Mouse (Mus musculus) hindbrain, embryonic 14.5 days (tissue): ENCODE data around the gene Iglon5. TPM values are rescaled to one million over a fixed set of nuclear protein-coding genes. Genes with fewer than 3 reads are reported as not detected.

Source experiments
- ATAC-seq: fragments of 200-750 bp; cut with Nextera tagmentation; 2 replicates; pipeline ENCODE4 v1.8.0; 2017; ENCODE audit warnings: moderate number of reproducible peaks, mild to moderate bottlenecking, moderate TSS enrichment, moderate library complexity; ENCODE audit not compliant: low FRiP score
- DNase-seq: peaks from one replicate; pipeline ENCODE4 v3.0.0-alpha.2; 2015; ENCODE audit warnings: low spot score
- H3K27ac ChIP-seq: fragments of 300-500 bp; sonication (generic); 2 replicates; pipeline ENCODE4 v1.5.1; 2014; ENCODE audit warnings: mild to moderate bottlenecking, moderate library complexity
- H3K27me3 ChIP-seq: fragments of 300-500 bp; sonication (generic); 2 replicates; pipeline ENCODE4 v1.6.1; 2014; ENCODE audit warnings: mild to moderate bottlenecking, low read length, mixed read lengths; ENCODE audit not compliant: control insufficient read depth, insufficient read depth
- H3K36me3 ChIP-seq: fragments of 300-500 bp; sonication (generic); replicated peaks from 2 replicates; pipeline ENCODE4 v1.6.1; 2014; ENCODE audit not compliant: control insufficient read depth, insufficient read depth
- H3K4me1 ChIP-seq: fragments of 300-500 bp; sonication (generic); replicated peaks from 2 replicates; pipeline ENCODE4 v1.6.1; 2014; ENCODE audit warnings: antibody characterized with exemption, low read length, mixed read lengths; ENCODE audit not compliant: control insufficient read depth, insufficient read depth
- H3K4me2 ChIP-seq: fragments of 300-500 bp; sonication (generic); replicated peaks from 2 replicates; pipeline ENCODE4 v1.6.1; 2014; ENCODE audit warnings: mild to moderate bottlenecking, moderate library complexity
- H3K4me3 ChIP-seq: fragments of 300-500 bp; sonication (generic); replicated peaks from 2 replicates; pipeline ENCODE4 v1.5.1; 2014; ENCODE audit warnings: mild to moderate bottlenecking, low read length
- H3K9ac ChIP-seq: fragments of 300-500 bp; sonication (generic); 2 replicates; pipeline ENCODE4 v1.6.1; 2014
- H3K9me3 ChIP-seq: fragments of 300-500 bp; sonication (generic); 2 replicates; pipeline ENCODE4 v1.6.1; 2016; ENCODE audit warnings: low read length; ENCODE audit not compliant: control insufficient read depth
- WGBS: fragments of 180-500 bp; shearing (Covaris S2); extraction: QIAGEN DNeasy Blood & Tissue Kit; methylation state at CpG from one replicate; pipeline ENCODE4 v1.1.7; 2014; 5-methylcytosine and 5-hydroxymethylcytosine counted together
- polyA plus RNA-seq: library from polyadenylated mRNA; unstranded; fragments of >200 nt; fragmentation: Nextera tagmentation; extraction: Ambion mirVana; gene quantifications from 2 replicates; pipeline ENCODE4 v1.2.1, GENCODE M21; 2014

Gene Iglon5
- polyA plus RNA-seq: 10.0 and 11.1 TPM in 2 replicates

DNA sequence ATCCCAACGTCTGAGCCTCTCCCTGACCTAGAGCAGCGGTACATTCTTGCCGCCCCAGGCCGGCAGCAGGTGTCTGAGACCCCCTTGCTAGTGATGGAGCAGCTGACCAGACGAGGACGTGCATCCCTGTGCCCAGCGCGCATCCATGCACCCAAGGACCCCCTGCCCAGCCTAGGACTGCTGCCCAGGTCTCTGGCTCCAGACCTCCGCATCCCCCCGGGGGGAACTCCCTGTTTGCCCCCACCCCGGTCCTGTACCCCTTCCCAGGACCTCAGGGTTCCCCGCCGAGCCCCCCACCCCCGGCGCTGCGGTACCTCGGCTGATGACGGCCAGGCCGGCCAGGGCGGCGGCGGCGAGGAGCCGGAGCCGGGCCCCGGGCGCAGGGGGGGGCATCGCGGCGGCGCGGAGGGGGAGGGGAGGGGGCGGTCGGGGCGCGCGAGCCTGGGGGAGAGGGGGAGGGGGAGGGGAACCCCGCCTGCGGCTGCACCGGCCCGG lies at the start of gene Iglon5:
Gene Iglon5 (minus strand): TSS at position 445 of the 495 bp plus-strand sequence.
- H3K4me3 ChIP-seq: peak within 1 kb of the TSS; percentile 64
- peak; percentile 68 for ATAC-seq

GRCm38 (mm10) chr7:43538524-43538923 lies 48.6 kb upstream of the Iglon5 start:
- no peaks in the 10 kb centered on the region for H3K9me3 ChIP-seq
- 83% methylated on average over 4 of the region's 4 CpGs for WGBS
- H3K4me3 ChIP-seq: no peak overlapping the region
- H3K9ac ChIP-seq: no peak overlapping the region
- no peak overlapping the region for H3K4me2 ChIP-seq
- no peaks in the 10 kb centered on the region for H3K4me1 ChIP-seq
- no peak for ATAC-seq
- H3K27ac ChIP-seq: no peak overlapping the region
- no peaks in the 10 kb centered on the region for H3K27me3 ChIP-seq
- no peak for DNase-seq
- H3K36me3 ChIP-seq: no peaks in the 10 kb centered on the region

More for the DNA sequence above, at the start of gene Iglon5:
- Histone ChIP-seq H3K27me3 (peaks cover 2% of the 10 kb centered on the region; the same call in 1 of the 2 replicates), H3K9me3 (no peaks in the 10 kb centered on the region), H3K9ac (peak within 1 kb of the TSS; percentile 96), H3K4me2 (peak within 1 kb of the TSS; percentile 76), H3K4me1 (peaks cover 11% of the 10 kb centered on the region), H3K36me3 (no peaks in the 10 kb centered on the region), H3K27ac (peak within 1 kb of the TSS; percentile 86)
- under 1% methylated on average over 26 of the region's 41 CpGs for WGBS
- no peak for DNase-seq

DNA sequence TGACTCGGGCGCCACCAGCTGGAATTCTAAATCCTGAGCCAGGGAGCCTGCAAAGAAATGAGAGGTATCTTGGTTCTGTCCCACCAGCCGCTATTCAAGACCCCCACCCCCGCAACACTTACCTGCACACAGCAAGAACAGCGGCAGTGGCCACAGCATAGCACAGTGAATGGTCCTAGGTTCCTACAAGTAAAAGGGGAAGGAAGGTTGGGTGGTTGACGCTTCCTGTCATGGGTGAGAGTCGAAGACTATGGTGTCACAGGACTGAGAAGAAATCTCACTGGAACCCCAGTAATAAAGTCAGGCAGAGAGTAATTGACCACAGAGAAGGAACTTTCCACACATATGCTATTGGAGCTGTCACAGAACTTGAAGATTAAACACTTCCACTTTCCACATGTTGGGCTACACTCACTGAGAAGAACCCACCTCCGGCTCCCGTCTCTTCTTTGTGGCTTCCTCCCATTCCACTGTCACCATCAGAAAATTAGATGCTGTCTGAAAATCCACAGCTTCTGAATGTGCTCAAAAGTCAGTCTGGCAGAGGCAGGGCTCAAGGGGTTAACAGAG lies 43.1 kb upstream of the Iglon5 start:
- Histone ChIP-seq H3K4me3 (no peak overlapping the region), H3K9me3 (no peaks in the 10 kb centered on the region), H3K4me2 (no peak overlapping the region), H3K27ac (no peak overlapping the region), H3K4me1 (no peaks in the 10 kb centered on the region), H3K36me3 (no peaks in the 10 kb centered on the region), H3K27me3 (no peaks in the 10 kb centered on the region), H3K9ac (no peak overlapping the region)
- ATAC-seq: no peak
- DNase-seq: no peak
- WGBS: 93% methylated on average over 9 of the region's 9 CpGs

GRCm38 (mm10) chr7:43530216-43530785 lies 40.4 kb upstream of the Iglon5 start:
- H3K9ac ChIP-seq: no peak overlapping the region
- no peaks in the 10 kb centered on the region for H3K27me3 ChIP-seq
- H3K36me3 ChIP-seq: no peaks in the 10 kb centered on the region
- H3K4me2 ChIP-seq: no peak overlapping the region
- H3K4me1 ChIP-seq: no peaks in the 10 kb centered on the region
- DNase-seq (no peak), ATAC-seq (no peak)
- H3K9me3 ChIP-seq: no peaks in the 10 kb centered on the region
- no peak overlapping the region for H3K4me3 ChIP-seq
- 75% methylated on average over 8 of the region's 8 CpGs for WGBS
- no peak overlapping the region for H3K27ac ChIP-seq

- no peak overlapping the region for H3K9ac ChIP-seq
- H3K9me3 ChIP-seq: no peaks in the 10 kb centered on the region
- H3K27me3 ChIP-seq: no peaks in the 10 kb centered on the region
- no peak overlapping the region for H3K4me2 ChIP-seq
- H3K36me3 ChIP-seq: no peaks in the 10 kb centered on the region
- H3K4me3 ChIP-seq: no peak overlapping the region
- 62% methylated on average over 3 of the region's 3 CpGs for WGBS
- DNase-seq (no peak), ATAC-seq (no peak)
- no peaks in the 10 kb centered on the region for H3K4me1 ChIP-seq
- no peak overlapping the region for H3K27ac ChIP-seq
These were observed 35.4 kb upstream of the Iglon5 start for GRCm38 (mm10) chr7:43525313-43525712.

DNA sequence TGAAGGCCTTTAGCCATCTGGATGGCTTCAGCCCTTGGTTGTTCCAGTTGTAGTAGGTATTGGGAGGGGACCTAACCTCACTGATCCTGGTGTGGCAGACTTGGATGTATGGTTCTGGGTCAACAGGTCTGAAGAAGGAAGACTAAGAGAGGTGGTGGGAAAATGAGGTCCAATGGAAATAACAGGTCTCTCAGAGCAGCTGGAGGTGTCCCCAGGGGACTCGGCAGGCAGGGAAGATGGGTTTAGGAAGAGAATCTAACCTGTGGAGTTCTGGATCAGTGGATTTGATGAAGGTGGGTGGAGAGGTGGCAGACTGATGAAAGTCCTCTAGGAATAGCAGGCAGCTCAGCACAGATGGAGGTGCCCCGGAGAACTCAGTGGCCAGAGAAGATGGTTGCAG lies 32.9 kb upstream of the Iglon5 start:
- Histone ChIP-seq H3K27me3 (no peaks in the 10 kb centered on the region), H3K27ac (no peak overlapping the region), H3K9ac (no peak overlapping the region), H3K4me1 (no peaks in the 10 kb centered on the region), H3K4me3 (no peak overlapping the region), H3K36me3 (no peaks in the 10 kb centered on the region), H3K9me3 (no peaks in the 10 kb centered on the region), H3K4me2 (no peak overlapping the region)
- no peak for DNase-seq
- 89% methylated on average over 2 of the region's 2 CpGs for WGBS
- no peak for ATAC-seq

DNA sequence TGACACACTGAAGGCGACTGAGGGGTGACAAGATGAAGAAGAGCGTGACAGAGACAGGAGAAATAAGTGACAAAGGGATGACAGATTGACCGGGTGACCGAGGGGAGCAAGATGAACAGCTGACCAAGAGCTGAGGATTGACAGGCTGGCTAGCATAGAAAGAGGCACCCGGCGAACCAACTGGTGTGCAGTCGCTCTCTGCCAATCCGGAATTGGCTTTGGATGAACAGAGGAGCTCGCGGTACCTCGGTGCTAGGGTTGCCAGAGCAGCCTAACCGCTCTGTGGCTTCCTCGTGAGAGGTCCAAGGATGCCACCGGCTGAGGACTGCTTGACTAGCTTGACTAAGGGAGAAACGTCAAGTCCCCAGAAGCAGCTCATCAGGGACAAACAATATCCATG lies 28.5 kb upstream of the Iglon5 start:
- Histone ChIP-seq H3K4me1 (no peaks in the 10 kb centered on the region), H3K4me3 (no peak overlapping the region), H3K9ac (no peak overlapping the region), H3K4me2 (no peak overlapping the region), H3K27me3 (no peaks in the 10 kb centered on the region), H3K36me3 (no peaks in the 10 kb centered on the region), H3K27ac (no peak overlapping the region), H3K9me3 (no peaks in the 10 kb centered on the region)
- WGBS: 83% methylated on average over 15 of the region's 15 CpGs
- no peak for DNase-seq
- no peak for ATAC-seq

- no peak overlapping the region for H3K9ac ChIP-seq
- H3K27ac ChIP-seq: no peak overlapping the region
- H3K4me3 ChIP-seq: no peak overlapping the region
- 85% methylated on average over 5 of the region's 5 CpGs for WGBS
- H3K27me3 ChIP-seq: no peaks in the 10 kb centered on the region
- no peak overlapping the region for H3K4me2 ChIP-seq
- DNase-seq (no peak), ATAC-seq (no peak)
- no peaks in the 10 kb centered on the region for H3K4me1 ChIP-seq
- H3K9me3 ChIP-seq: no peaks in the 10 kb centered on the region
- H3K36me3 ChIP-seq: no peaks in the 10 kb centered on the region
These were observed 25.2 kb upstream of the Iglon5 start for GRCm38 (mm10) chr7:43515076-43515475.

DNA sequence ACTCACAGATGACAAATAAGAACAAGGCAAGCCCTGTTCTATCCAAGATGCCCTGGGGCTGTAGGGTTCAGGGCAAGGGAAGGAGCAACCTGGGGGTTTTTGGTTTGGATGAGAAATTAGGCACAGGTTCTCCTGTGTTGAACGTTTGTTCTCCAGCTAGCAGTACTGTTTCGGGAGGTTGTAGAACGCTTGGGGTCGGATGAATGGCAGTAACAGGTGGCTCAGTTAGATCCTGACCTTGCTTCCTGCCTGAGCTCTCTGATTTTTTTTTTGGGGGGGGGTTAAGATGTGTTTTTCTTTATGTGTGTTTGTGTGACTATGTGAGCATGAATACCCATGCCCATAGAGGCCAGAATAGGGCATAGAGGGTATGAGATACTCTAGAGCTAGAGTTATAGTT lies 22.6 kb upstream of the Iglon5 start:
- no peak overlapping the region for H3K4me3 ChIP-seq
- no peak overlapping the region for H3K4me2 ChIP-seq
- WGBS: 86% methylated on average over 4 of the region's 4 CpGs
- H3K36me3 ChIP-seq: no peaks in the 10 kb centered on the region
- DNase-seq (no peak), ATAC-seq (no peak)
- H3K9ac ChIP-seq: no peak overlapping the region
- no peaks in the 10 kb centered on the region for H3K27me3 ChIP-seq
- H3K4me1 ChIP-seq: no peaks in the 10 kb centered on the region
- no peak overlapping the region for H3K27ac ChIP-seq
- no peaks in the 10 kb centered on the region for H3K9me3 ChIP-seq
